Mouse (Mus musculus) liver, embryonic 14.5 days (tissue): ENCODE results near the gene Gpr176.

Experiments used
- CTCF ChIP-seq: IDR thresholded peaks from 2 replicates; pipeline ENCODE4 v1.5.1; 2016; ENCODE audit warnings: antibody characterized with exemption, low read depth, control low read depth
- EP300 ChIP-seq: IDR thresholded peaks from 2 replicates; pipeline ENCODE4 v1.6.1; 2016; ENCODE audit warnings: antibody characterized with exemption, low read depth

GRCm38 (mm10) chr2:118336084-118336483, 37.1 kb downstream of the Gpr176 start:
- TF ChIP-seq CTCF = peak; percentile 26; the same call in 1 of the 2 replicates
- no peak for TF ChIP-seq EP300
